Mouse (Mus musculus) liver, embryonic 14.5 days (tissue): Measurements from ENCODE around the gene Olfr332. TPM values are rescaled to one million over a fixed set of nuclear protein-coding genes. Genes with fewer than 3 reads are reported as not detected.
"Not testable (repeated sequence)": the region's sequence is repeated elsewhere in the genome, so short reads cannot be mapped to it uniquely, and the experiment has no call there.

Source experiments
- ATAC-seq: fragments of 200-750 bp; cut with Nextera tagmentation; 2 replicates; pipeline ENCODE4 v1.8.0; 2017; ENCODE audit warnings: moderate number of reproducible peaks, mild to moderate bottlenecking, moderate library complexity; ENCODE audit not compliant: insufficient read depth
- DNase-seq, 3 experiments: peaks; one replicate each; pipeline ENCODE4 v3.0.0-alpha.2; 2012 to 2013; ENCODE audit warnings: low read depth in 3 of 3, low spot score in 3 of 3
- H3K27ac ChIP-seq: fragments of 300-500 bp; sonication (generic); 2 replicates; pipeline ENCODE4 v1.5.1; 2014; ENCODE audit warnings: moderate library complexity, mild to moderate bottlenecking, control low read depth, inconsistent platforms
- H3K27me3 ChIP-seq: fragments of 300-500 bp; sonication (generic); 2 replicates; pipeline ENCODE4 v1.6.1; 2014; ENCODE audit warnings: mild to moderate bottlenecking, low read length, moderate library complexity; ENCODE audit not compliant: control insufficient read depth, insufficient read depth
- H3K36me3 ChIP-seq: fragments of 300-500 bp; sonication (generic); replicated peaks from 2 replicates; pipeline ENCODE4 v1.6.1; 2014; ENCODE audit warnings: low read depth; ENCODE audit not compliant: control insufficient read depth, insufficient read depth
- H3K4me1 ChIP-seq, 2 experiments: fragments of 200-500 bp in 1 of 2; fragments of 300-500 bp in 1 of 2; sonication (generic) in 1 of 2; replicated peaks; 2 replicates each; pipeline ENCODE4 v1.6.1; 2012 to 2014; ENCODE audit warnings: antibody characterized with exemption in 1 of 2, inconsistent platforms in 1 of 2, low read length in 1 of 2; ENCODE audit not compliant: control insufficient read depth in 2 of 2, insufficient read depth in 2 of 2
- H3K4me2 ChIP-seq: fragments of 300-500 bp; sonication (generic); 2 replicates; pipeline ENCODE4 v1.6.1; 2014; ENCODE audit warnings: low read depth, mild to moderate bottlenecking, control low read depth, moderate library complexity
- H3K4me3 ChIP-seq, 2 experiments: fragments of 200-500 bp in 1 of 2; fragments of 300-500 bp in 1 of 2; sonication (generic) in 1 of 2; 2 replicates each; pipeline ENCODE4 v1.5.1; 2012 to 2014; ENCODE audit warnings: low read depth in 2 of 2, low read length in 2 of 2, mild to moderate bottlenecking in 2 of 2, control low read depth in 1 of 2, inconsistent platforms in 1 of 2, moderate library complexity in 1 of 2; ENCODE audit not compliant: insufficient read depth in 1 of 2
- H3K9ac ChIP-seq: fragments of 300-500 bp; sonication (generic); replicated peaks from 2 replicates; pipeline ENCODE4 v1.6.1; 2014; ENCODE audit warnings: mild to moderate bottlenecking, control low read depth, moderate library complexity
- H3K9me3 ChIP-seq: fragments of 300-500 bp; sonication (generic); 2 replicates; pipeline ENCODE4 v1.6.1; 2016; ENCODE audit warnings: low read length, mixed read lengths; ENCODE audit not compliant: control insufficient read depth
- CTCF ChIP-seq: IDR thresholded peaks from 2 replicates; pipeline ENCODE4 v1.5.1; 2016; ENCODE audit warnings: antibody characterized with exemption, low read depth, control low read depth
- EP300 ChIP-seq: IDR thresholded peaks from 2 replicates; pipeline ENCODE4 v1.6.1; 2016; ENCODE audit warnings: antibody characterized with exemption, low read depth
- WGBS: fragments of 180-500 bp; shearing (Covaris S2); extraction: QIAGEN DNeasy Blood & Tissue Kit; methylation state at CpG from one replicate; pipeline ENCODE4 v1.1.7; 2014; ENCODE audit not compliant: insufficient replicate concordance; 5-methylcytosine and 5-hydroxymethylcytosine counted together
- polyA plus RNA-seq, 2 experiments: library from polyadenylated mRNA; depleted of rRNA in 1 of 2; stranded (reverse) in 1 of 2; unstranded in 1 of 2; fragments of >200 nt; fragmentation: Nextera tagmentation in 1 of 2; extraction: Ambion mirVana in 1 of 2; gene quantifications; 2 replicates each; pipeline versions ENCODE4 v1.2.1 to v1.2.3; 2012 to 2014

Olfr332 gene
- polyA plus RNA-seq (2012; rRNA removed) (not detected in 2 replicates), polyA plus RNA-seq (2014; fragmentation: Nextera tagmentation; extraction: Ambion mirVana) (not detected in 2 replicates)

- no peak for TF ChIP-seq CTCF
- no peak for TF ChIP-seq EP300
- no peak within 1 kb of the TSS for H3K27ac ChIP-seq
- no peaks in the 10 kb centered on the region for H3K27me3 ChIP-seq
- no peak within 1 kb of the TSS for H3K9ac ChIP-seq
- no peak within 1 kb of the TSS for H3K4me3 ChIP-seq
- no peak within 1 kb of the TSS for H3K4me2 ChIP-seq
- ATAC-seq (no peak), DNase-seq (no peak)
- no peaks in the 10 kb centered on the region for H3K9me3 ChIP-seq
- H3K36me3 ChIP-seq, result no peaks in the 10 kb centered on the region
- 67% methylated on average over 2 of the region's 2 CpGs for WGBS
- H3K4me1 ChIP-seq, result no peaks in the 10 kb centered on the region
These were observed at the start of gene Olfr332 for GRCm38 (mm10) chr11:58492455-58492854. TSS of gene Olfr332 (minus strand) at chr11:58492555.

GRCm38 (mm10) chr11:58534736-58535135 is 42.4 kb upstream of the Olfr332 start, which contains the start of gene Olfr330:
TSS of gene Olfr330 (minus strand) at chr11:58534836.
- not testable (repeated sequence) for H3K4me1 ChIP-seq, H3K36me3 ChIP-seq, H3K9ac ChIP-seq, H3K4me2 ChIP-seq, H3K27me3 ChIP-seq, H3K9me3 ChIP-seq, H3K27ac ChIP-seq, DNase-seq, ATAC-seq, H3K4me3 ChIP-seq

- not testable (repeated sequence) for H3K4me2 ChIP-seq, H3K36me3 ChIP-seq, H3K27me3 ChIP-seq, H3K9me3 ChIP-seq, DNase-seq, H3K4me3 ChIP-seq, ATAC-seq, H3K9ac ChIP-seq, H3K4me1 ChIP-seq, H3K27ac ChIP-seq
- 78% methylated on average over 7 of the region's 9 CpGs for WGBS
These were observed 27.4 kb upstream of the Olfr332 start for GRCm38 (mm10) chr11:58519756-58520155.

DNA sequence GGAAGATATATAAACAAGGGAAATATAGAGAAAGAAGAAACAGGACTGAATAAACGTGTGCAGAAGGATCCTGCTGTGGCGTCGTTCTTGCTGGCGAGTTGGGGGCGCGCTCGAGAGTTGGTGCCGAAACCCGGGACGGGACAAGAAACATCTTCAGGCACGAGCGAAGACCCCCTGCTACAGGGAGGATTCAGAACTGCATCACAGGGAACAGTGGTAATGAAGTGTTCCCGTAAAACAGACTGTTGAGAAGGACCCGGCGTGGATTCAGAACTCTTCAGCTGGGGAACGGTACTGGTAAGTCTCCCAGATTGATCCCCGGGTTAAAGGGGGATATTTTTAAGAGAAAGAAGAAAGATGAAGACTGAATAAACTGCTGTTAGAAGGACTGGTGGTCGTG is 26.6 kb upstream of the Olfr332 start:
- not testable (repeated sequence) for H3K27me3 ChIP-seq, H3K4me1 ChIP-seq, H3K9me3 ChIP-seq, H3K9ac ChIP-seq, ATAC-seq, H3K4me2 ChIP-seq, H3K27ac ChIP-seq, H3K36me3 ChIP-seq, H3K4me3 ChIP-seq, DNase-seq
- WGBS, result 80% methylated on average over 17 of the region's 18 CpGs

GRCm38 (mm10) chr11:58509058-58509457 is 16.7 kb upstream of the Olfr332 start:
- not testable (repeated sequence) for H3K4me2 ChIP-seq, H3K36me3 ChIP-seq, ATAC-seq, H3K27ac ChIP-seq, H3K4me3 ChIP-seq, H3K9ac ChIP-seq, DNase-seq, H3K4me1 ChIP-seq, H3K27me3 ChIP-seq, H3K9me3 ChIP-seq
- 72% methylated on average over 19 of the region's 19 CpGs for WGBS

DNA sequence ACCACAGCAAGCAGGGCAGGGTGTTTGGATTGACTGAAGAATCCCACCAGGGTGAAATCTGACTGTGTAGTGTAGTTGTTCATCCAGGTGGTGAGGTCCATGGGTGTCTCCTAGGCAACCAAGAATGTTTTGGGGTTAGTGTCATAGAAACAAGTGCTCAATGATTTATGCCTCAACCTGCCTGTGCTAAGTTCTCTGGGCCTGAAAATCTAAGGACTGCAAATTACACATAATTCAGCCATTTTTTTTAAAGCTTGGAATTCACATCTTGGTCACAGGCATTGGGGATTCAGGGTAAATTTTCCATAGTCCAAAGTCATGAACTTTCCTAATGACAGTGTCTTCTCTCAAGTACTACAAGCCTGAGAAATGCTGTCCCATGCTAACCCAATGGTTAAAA is 10.1 kb upstream of the Olfr332 start, which contains the start of gene Olfr331:
Olfr331 (minus strand) TSS at position 101 of the 400 bp plus-strand sequence.
- H3K27ac ChIP-seq, H3K4me2 ChIP-seq, H3K4me1 ChIP-seq, DNase-seq, ATAC-seq, H3K9ac ChIP-seq, H3K36me3 ChIP-seq, H3K9me3 ChIP-seq, H3K4me3 ChIP-seq, H3K27me3 ChIP-seq: not testable (repeated sequence)
